Mouse (Mus musculus): ENCODE data around the gene Lysmd4.

Lysmd4 gene

DNA sequence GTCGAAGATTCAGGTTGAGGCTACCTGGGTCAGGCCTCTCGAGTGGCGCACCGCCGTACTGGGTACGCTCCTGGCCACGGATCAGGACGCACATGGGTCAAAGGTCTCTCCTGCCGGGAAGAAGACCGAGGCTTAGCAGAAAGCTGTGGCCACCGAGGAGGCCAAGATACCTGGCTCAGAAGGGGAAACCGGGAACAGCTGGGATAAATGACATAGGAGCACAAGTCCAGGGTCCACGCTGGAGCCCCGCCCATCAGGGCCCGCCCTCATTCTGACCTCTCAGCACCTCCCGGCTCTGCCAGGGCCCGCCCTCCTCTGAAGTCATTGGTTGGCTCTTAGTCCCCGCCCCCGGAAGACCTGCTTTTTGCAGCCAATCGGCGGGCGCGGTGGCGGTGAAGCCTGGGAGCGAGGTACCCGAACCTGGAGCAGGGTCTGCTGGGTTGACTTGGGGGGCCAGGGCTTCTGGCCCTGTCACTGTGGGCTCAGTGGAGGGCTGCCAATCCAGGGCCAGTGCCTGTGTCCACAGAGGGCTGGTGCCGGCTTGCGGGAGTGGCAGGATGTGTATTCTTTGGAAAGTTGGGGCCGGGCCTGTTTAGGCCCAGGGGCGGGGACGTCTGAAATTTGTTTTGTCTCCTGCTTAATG is at the start of gene Lysmd4:
Gene Lysmd4, plus strand, starts transcription at position 325 of the 643 bp plus-strand sequence.
- ChIA-PET POLR2A (no interaction called here), CTCF (interaction anchor here in 2 of 4 experiments (0.6 to 0.7 kb wide), 2 partner anchors 23 kb away, joined by 3 read pairs; no protein-coding TSS in a partner anchor)

DNA sequence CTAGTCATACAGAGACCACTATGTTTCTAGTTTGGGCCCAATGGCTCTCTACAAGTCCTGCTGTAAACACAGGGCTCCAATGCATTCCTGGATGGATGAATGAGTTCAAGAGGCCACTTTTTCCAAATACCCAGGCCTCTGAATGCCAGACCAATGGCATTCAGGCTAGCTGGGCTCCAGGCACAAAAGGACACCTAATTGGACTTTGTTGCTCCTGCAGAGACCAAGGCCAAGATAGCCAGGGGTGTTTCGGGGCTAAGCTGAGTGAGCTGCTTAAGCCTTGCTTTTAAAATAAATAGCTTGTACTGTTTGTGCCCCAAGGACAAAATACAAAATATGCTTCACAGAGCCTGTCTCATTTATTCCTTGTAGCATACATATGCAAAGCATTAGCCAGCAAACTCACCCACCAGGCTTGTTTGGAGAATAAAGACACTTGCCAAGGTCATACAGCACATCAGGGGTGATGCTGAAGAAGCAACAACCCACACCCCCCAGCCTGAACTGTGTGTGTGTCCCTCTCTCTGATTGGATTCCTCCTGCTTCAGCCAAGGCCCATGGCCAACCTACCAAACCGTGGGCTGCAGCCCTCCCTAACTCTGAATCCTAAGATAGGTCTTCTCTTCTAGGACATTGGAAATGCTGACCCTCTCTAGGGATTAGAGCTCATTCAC is 48.7 kb upstream of the Lysmd4 start:
- CTCF ChIA-PET = no interaction called here
- POLR2A ChIA-PET = no interaction called here

GRCm38 (mm10) chr7:67183786-67184185 is 38.6 kb upstream of the Lysmd4 start:
- POLR2A ChIA-PET = no interaction called here
- CTCF ChIA-PET = interaction anchor here in 2 of 4 experiments (0.6 to 1.3 kb wide), 3 partner anchors 16 to 426 kb away, joined by 4 to 6 read pairs (median 4); no protein-coding TSS in a partner anchor

- CTCF ChIA-PET = interaction anchor here (0.5 to 2.2 kb wide), 74 partner anchors 8 to 1968 kb away, joined by 3 to 19 read pairs (median 5); partner anchors contain the start of genes Adamts17 (in 3 of the 4), Lysmd4 (in 2 of the 4) and Synm (in 1 of the 4)
- POLR2A ChIA-PET = interaction anchor here in 2 of 4 experiments (0.7 kb wide), 3 partner anchors 18 to 537 kb away, joined by 4 to 6 read pairs (median 5); no protein-coding TSS in a partner anchor
These were observed 22.9 kb upstream of the Lysmd4 start for GRCm38 (mm10) chr7:67199412-67199811.

GRCm38 (mm10) chr7:67203625-67204024 is 18.7 kb upstream of the Lysmd4 start:
- CTCF ChIA-PET = no interaction called here
- POLR2A ChIA-PET = no interaction called here

DNA sequence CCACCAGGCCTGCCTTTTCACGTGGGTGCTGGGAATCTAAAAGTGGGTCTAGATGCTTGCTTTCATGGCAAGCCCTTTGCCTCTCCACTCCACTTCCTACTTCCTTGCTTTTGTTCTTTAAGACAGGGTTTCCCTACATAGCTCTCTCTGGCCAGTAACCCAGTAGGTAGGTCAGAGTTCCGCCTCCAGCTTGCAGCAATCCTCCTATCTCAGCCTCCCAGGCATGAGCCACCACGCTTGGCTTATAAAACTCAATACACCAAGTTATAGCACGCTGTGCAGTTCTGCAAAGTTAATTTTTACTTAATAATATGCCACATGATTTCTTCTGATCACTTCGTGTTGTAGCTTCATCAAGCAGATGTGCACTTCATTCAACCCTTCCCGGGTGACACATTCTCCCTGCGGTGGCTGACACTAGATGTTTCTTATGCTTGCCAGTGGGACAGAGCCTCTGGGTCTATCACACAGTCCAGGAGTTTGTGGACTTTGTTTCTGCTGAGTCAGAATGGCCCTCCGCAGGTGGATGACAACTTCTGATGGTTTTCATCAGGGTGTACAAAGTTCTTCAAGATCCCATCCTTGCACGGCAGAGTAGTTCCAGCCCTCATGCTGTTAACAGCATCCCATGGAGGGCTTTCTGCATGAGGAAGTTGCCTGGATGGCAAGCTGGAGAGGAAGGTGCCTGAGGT is 16.5 kb upstream of the Lysmd4 start:
- ChIA-PET CTCF (interaction anchor here in 2 of 4 experiments (0.6 to 1.3 kb wide), 2 partner anchors 144 to 1070 kb away, joined by 5 read pairs; no protein-coding TSS in a partner anchor), POLR2A (no interaction called here)

GRCm38 (mm10) chr7:67206496-67206895 is 15.8 kb upstream of the Lysmd4 start:
- POLR2A ChIA-PET = no interaction called here

GRCm38 (mm10) chr7:67207701-67208100 is 14.6 kb upstream of the Lysmd4 start:
- ChIA-PET POLR2A (no interaction called here), CTCF (interaction anchor here (0.6 to 1.4 kb wide), 5 partner anchors 8 to 419 kb away, joined by 5 to 7 read pairs (median 5); no protein-coding TSS in a partner anchor)

More at GRCm38 (mm10) chr7:67206496-67206895, 15.8 kb upstream of the Lysmd4 start:
- CTCF ChIA-PET = interaction anchor here in 2 of 4 experiments (0.6 to 1.3 kb wide), 2 partner anchors 9 to 145 kb away, joined by 5 read pairs; no protein-coding TSS in a partner anchor

- ChIA-PET POLR2A (no interaction called here), CTCF (interaction anchor here in 3 of 4 experiments (1.2 to 1.4 kb wide), 3 partner anchors 9 kb away, joined by 5 to 6 read pairs (median 5); no protein-coding TSS in a partner anchor)
These were observed 14.0 kb upstream of the Lysmd4 start for GRCm38 (mm10) chr7:67208317-67208716.

GRCm38 (mm10) chr7:67210004-67210833 is 12.1 kb upstream of the Lysmd4 start:
- ChIA-PET CTCF (interaction anchor here in 3 of 4 experiments (0.7 to 2.6 kb wide), 4 partner anchors 11 to 33 kb away, joined by 3 to 8 read pairs (median 6); no protein-coding TSS in a partner anchor), POLR2A (interaction anchor here in 1 of 4 experiments (0.6 kb wide), 1 partner anchor 1709 kb away, joined by 3 read pairs; no protein-coding TSS in a partner anchor)

- ChIA-PET POLR2A (no interaction called here), CTCF (interaction anchor here in 3 of 4 experiments (0.8 to 2.6 kb wide), 3 partner anchors 12 kb away, joined by 4 to 8 read pairs (median 8); no protein-coding TSS in a partner anchor)
These were observed 11.0 kb upstream of the Lysmd4 start for GRCm38 (mm10) chr7:67211341-67211740.

GRCm38 (mm10) chr7:67211971-67212370 is 10.4 kb upstream of the Lysmd4 start:
- ChIA-PET CTCF (interaction anchor here in 3 of 4 experiments (0.6 to 2.6 kb wide), 3 partner anchors 13 to 150 kb away, joined by 3 to 8 read pairs (median 8); no protein-coding TSS in a partner anchor), POLR2A (no interaction called here)

DNA sequence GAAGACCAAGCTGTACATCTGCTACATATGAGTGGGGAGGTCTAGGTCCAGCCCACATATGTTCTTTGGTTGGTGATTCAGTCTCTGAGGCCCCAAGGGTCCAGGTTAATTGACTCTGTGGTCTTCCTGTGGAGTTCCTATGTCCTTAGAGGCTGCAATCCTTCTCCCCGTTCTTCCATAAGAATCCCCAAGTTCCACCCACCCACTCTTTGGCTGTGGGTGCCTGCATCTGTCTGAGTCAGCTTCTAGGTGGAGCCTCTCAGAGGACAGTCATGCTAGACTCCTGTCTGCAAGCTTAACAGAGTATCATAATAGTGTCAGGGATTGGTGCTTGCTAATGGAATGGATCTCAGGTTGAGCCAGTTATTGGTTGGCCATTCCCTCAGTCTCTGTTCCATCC is 8.8 kb upstream of the Lysmd4 start:
- ChIA-PET CTCF (interaction anchor here in 2 of 4 experiments (1.5 to 2.1 kb wide), 2 partner anchors 14 kb away, joined by 4 to 6 read pairs; no protein-coding TSS in a partner anchor), POLR2A (interaction anchor here in 1 of 4 experiments (0.7 kb wide), 1 partner anchor 847 kb away, joined by 5 read pairs; no protein-coding TSS in a partner anchor)

DNA sequence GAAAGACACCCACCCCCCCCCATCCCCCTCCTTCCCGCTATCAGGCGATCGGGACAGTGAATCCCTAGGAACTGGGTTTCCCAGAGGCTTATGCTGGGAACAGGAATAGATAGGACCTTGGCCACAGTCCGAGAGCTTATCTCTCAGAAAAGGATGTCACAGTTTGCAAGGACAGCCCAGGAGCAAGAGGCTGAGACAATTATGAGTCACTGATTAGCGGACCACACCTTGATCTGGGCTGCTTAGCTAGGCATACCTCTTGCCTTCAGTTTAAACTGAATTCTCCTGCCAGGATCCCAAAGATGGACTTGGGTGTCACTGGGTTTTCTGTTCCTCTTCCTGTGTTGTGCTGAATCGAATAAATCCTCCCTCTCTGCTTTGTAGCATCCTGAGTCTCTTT is 6.0 kb upstream of the Lysmd4 start:
- POLR2A ChIA-PET = no interaction called here
- CTCF ChIA-PET = interaction anchor here in 1 of 4 experiments (1.2 kb wide), 1 partner anchor 13 kb away, joined by 3 read pairs; no protein-coding TSS in a partner anchor

GRCm38 (mm10) chr7:67217025-67217424 is 5.3 kb upstream of the Lysmd4 start:
- POLR2A ChIA-PET = interaction anchor here in 1 of 4 experiments (0.5 kb wide), 1 partner anchor 23 kb away, joined by 3 read pairs; no protein-coding TSS in a partner anchor

GRCm38 (mm10) chr7:67225943-67226625 is 3.7 kb downstream of the Lysmd4 start:
- POLR2A ChIA-PET = no interaction called here
- CTCF ChIA-PET = no interaction called here

More at GRCm38 (mm10) chr7:67217025-67217424, 5.3 kb upstream of the Lysmd4 start:
- CTCF ChIA-PET = interaction anchor here in 3 of 4 experiments (0.6 to 2.2 kb wide), 3 partner anchors 12 to 524 kb away, joined by 3 to 5 read pairs (median 3); no protein-coding TSS in a partner anchor

GRCm38 (mm10) chr7:67227538-67227937 is 5.2 kb downstream of the Lysmd4 start:
- ChIA-PET CTCF (interaction anchor here in 1 of 4 experiments (1.1 kb wide), 1 partner anchor 29 kb away, joined by 3 read pairs; no protein-coding TSS in a partner anchor), POLR2A (interaction anchor here in 1 of 4 experiments (0.7 kb wide), 1 partner anchor 284 kb away, joined by 3 read pairs; no protein-coding TSS in a partner anchor)
